Mouse (Mus musculus) forebrain, embryonic 15.5 days (tissue): Measurements from ENCODE around the gene Umodl1. TPM values are rescaled to one million over a fixed set of nuclear protein-coding genes. Genes with fewer than 3 reads are reported as not detected.

ENCODE experiments used
- ATAC-seq: fragments of 200-750 bp; cut with Nextera tagmentation; replicated peaks from 2 replicates; pipeline ENCODE4 v1.8.0; 2017; ENCODE audit warnings: mild to moderate bottlenecking, moderate TSS enrichment, moderate library complexity
- H3K27ac ChIP-seq: fragments of 300-500 bp; sonication (generic); replicated peaks from 2 replicates; pipeline ENCODE4 v1.5.1; 2015; ENCODE audit warnings: mild to moderate bottlenecking, inconsistent platforms
- H3K27me3 ChIP-seq: fragments of 300-500 bp; sonication (generic); 2 replicates; pipeline ENCODE4 v1.6.1; 2015; ENCODE audit warnings: inconsistent platforms
- H3K36me3 ChIP-seq: fragments of 300-500 bp; sonication (generic); 2 replicates; pipeline ENCODE4 v1.6.1; 2015; ENCODE audit warnings: mild to moderate bottlenecking, inconsistent platforms
- H3K4me1 ChIP-seq: fragments of 300-500 bp; sonication (generic); 2 replicates; pipeline ENCODE4 v1.6.1; 2015; ENCODE audit warnings: inconsistent platforms
- H3K4me2 ChIP-seq: fragments of 300-500 bp; sonication (generic); replicated peaks from 2 replicates; pipeline ENCODE4 v1.6.1; 2015; ENCODE audit warnings: mild to moderate bottlenecking, inconsistent platforms
- H3K4me3 ChIP-seq: fragments of 300-500 bp; sonication (generic); 2 replicates; pipeline ENCODE4 v1.5.1; 2015; ENCODE audit warnings: mild to moderate bottlenecking, inconsistent platforms
- H3K9ac ChIP-seq: fragments of 300-500 bp; sonication (generic); replicated peaks from 2 replicates; pipeline ENCODE4 v1.6.1; 2015; ENCODE audit warnings: mild to moderate bottlenecking, inconsistent platforms
- H3K9me3 ChIP-seq: fragments of 300-500 bp; sonication (generic); 2 replicates; pipeline ENCODE4 v1.6.1; 2016; ENCODE audit warnings: inconsistent platforms
- WGBS: fragments of 180-500 bp; shearing (Covaris S2); methylation state at CpG from one replicate; pipeline ENCODE4 v1.1.7; 2015; ENCODE audit warnings: mixed read lengths; 5-methylcytosine and 5-hydroxymethylcytosine counted together
- polyA plus RNA-seq: library from polyadenylated mRNA; unstranded; fragments of >200 nt; fragmentation: Nextera tagmentation; extraction: Ambion mirVana; gene quantifications from 2 replicates; pipeline ENCODE4 v1.2.1, GENCODE M21; 2015

Gene Umodl1
- polyA plus RNA-seq, 1 experiment from 2014 or later = not detected

GRCm38 (mm10) chr17:31028821-31029370 is 74.5 kb downstream of the Umodl1 start:
- no peak overlapping the region for H3K4me2 ChIP-seq
- no peaks in the 10 kb centered on the region for H3K36me3 ChIP-seq
- H3K9ac ChIP-seq = no peak overlapping the region
- H3K4me1 ChIP-seq = peaks cover 3% of the 10 kb centered on the region
- H3K4me3 ChIP-seq = no peak overlapping the region
- H3K27me3 ChIP-seq = no peaks in the 10 kb centered on the region
- 82% methylated on average over 9 of the region's 9 CpGs for WGBS
- H3K27ac ChIP-seq = no peak overlapping the region
- no peak for ATAC-seq
- H3K9me3 ChIP-seq = no peaks in the 10 kb centered on the region

- no peak overlapping the region for H3K9ac ChIP-seq
- H3K4me1 ChIP-seq = peaks cover 8% of the 10 kb centered on the region
- H3K27ac ChIP-seq = no peak overlapping the region
- H3K4me2 ChIP-seq = no peak overlapping the region
- WGBS = 96% methylated on average over 4 of the region's 4 CpGs
- no peaks in the 10 kb centered on the region for H3K36me3 ChIP-seq
- no peaks in the 10 kb centered on the region for H3K27me3 ChIP-seq
- ATAC-seq = no peak
- no peaks in the 10 kb centered on the region for H3K9me3 ChIP-seq
- H3K4me3 ChIP-seq = no peak overlapping the region
These were observed 75.0 kb downstream of the Umodl1 start for GRCm38 (mm10) chr17:31029407-31029806.

DNA sequence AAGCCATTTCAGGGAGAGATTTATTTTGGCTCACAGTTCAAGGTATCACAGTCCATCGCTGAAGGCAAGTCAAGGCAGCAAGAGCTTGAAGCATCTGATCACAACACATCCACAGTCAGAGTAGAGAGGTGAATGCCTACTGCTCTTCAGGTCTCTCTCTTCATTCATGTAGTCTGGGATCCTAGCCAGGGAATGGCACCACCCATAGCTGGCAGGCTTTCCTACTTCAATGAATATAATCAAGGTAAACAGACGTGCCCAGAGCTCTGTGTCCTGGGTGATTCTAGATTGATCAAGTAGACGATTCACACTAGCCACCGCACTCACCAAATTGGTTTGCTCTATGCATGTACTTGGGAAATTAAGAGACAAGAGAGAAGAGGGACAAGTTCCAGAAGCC is 77.9 kb downstream of the Umodl1 start:
- Histone ChIP-seq H3K36me3 (no peaks in the 10 kb centered on the region), H3K27ac (no peak overlapping the region), H3K4me1 (peaks cover 21% of the 10 kb centered on the region), H3K4me2 (no peak overlapping the region), H3K4me3 (no peak overlapping the region), H3K9ac (no peak overlapping the region), H3K27me3 (no peaks in the 10 kb centered on the region), H3K9me3 (no peaks in the 10 kb centered on the region)
- no peak for ATAC-seq
- 70% methylated on average over 4 of the region's 4 CpGs for WGBS

GRCm38 (mm10) chr17:31033251-31033650 is 78.8 kb downstream of the Umodl1 start:
- no peaks in the 10 kb centered on the region for H3K36me3 ChIP-seq
- no peaks in the 10 kb centered on the region for H3K9me3 ChIP-seq
- no peak overlapping the region for H3K4me2 ChIP-seq
- H3K4me1 ChIP-seq = peaks cover 21% of the 10 kb centered on the region
- H3K4me3 ChIP-seq = no peak overlapping the region
- ATAC-seq = no peak
- WGBS = 60% methylated on average over 2 of the region's 2 CpGs
- H3K9ac ChIP-seq = no peak overlapping the region
- no peaks in the 10 kb centered on the region for H3K27me3 ChIP-seq
- peak overlapping the region; percentile 14; the same call in 1 of the 2 replicates for H3K27ac ChIP-seq

- Histone ChIP-seq H3K4me1 (peaks cover 21% of the 10 kb centered on the region), H3K36me3 (no peaks in the 10 kb centered on the region), H3K9me3 (no peaks in the 10 kb centered on the region), H3K27ac (peak overlapping the region; percentile 14; the same call in 1 of the 2 replicates), H3K9ac (0 out of 2 replicates have a peak overlapping the region, but pooled peaks have one; percentile 2), H3K27me3 (no peaks in the 10 kb centered on the region), H3K4me3 (no peak overlapping the region), H3K4me2 (no peak overlapping the region)
- whole genome bisulfite sequencing = 39% methylated on average over 5 of the region's 5 CpGs
- peak; percentile 58; the same call in 1 of the 2 replicates for ATAC-seq
These were observed 79.7 kb downstream of the Umodl1 start for GRCm38 (mm10) chr17:31034165-31034564.

- ATAC-seq = no peak
- Histone ChIP-seq H3K4me3 (no peak overlapping the region), H3K27ac (no peak overlapping the region), H3K4me1 (peaks cover 21% of the 10 kb centered on the region), H3K4me2 (no peak overlapping the region), H3K9me3 (no peaks in the 10 kb centered on the region), H3K9ac (no peak overlapping the region), H3K36me3 (no peaks in the 10 kb centered on the region), H3K27me3 (no peaks in the 10 kb centered on the region)
- 89% methylated on average over 9 of the region's 9 CpGs for WGBS
These were observed 80.4 kb downstream of the Umodl1 start for GRCm38 (mm10) chr17:31034674-31035356.

DNA sequence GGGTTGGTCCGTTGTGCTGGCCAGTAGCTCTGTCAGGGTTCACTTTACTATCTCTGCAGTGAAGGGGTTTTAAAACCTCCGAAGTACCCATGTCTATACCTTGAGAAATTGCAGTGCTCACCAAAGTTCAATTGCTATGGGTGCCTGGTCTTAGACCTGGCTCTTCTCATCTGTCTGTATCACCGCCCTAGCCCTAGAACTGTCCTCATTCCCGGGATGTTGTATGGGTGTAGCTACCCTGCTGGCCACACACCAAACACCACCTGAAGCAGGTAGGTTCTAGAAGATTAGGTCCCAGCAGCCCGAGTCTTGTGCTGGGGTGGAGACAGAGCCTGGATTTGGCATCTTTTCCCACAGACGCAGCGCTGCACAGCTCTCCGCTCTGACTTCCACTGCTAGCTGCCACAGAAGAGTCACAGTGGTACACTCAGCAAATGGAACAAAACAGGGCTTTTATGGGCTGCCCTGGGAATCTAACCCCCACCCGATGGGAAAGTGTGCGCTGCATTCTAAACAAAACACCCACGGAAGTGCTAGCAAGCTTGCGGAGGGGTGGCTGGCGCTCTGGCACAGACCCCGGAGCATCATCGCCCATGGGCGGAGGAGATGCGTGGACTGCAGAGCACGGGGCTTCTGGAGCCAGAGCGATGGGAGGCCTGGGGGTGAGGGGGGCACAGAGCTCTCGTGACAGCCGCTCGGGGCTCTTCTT is 81.9 kb downstream of the Umodl1 start:
- Histone ChIP-seq H3K4me1 (peaks cover 21% of the 10 kb centered on the region), H3K27me3 (no peaks in the 10 kb centered on the region), H3K27ac (no peak overlapping the region), H3K4me3 (no peak overlapping the region), H3K9me3 (no peaks in the 10 kb centered on the region), H3K4me2 (no peak overlapping the region), H3K36me3 (no peaks in the 10 kb centered on the region), H3K9ac (no peak overlapping the region)
- ATAC-seq = peak; percentile 35; the same call in 1 of the 2 replicates
- WGBS = 62% methylated on average over 22 of the region's 22 CpGs

- H3K4me1 ChIP-seq = peaks cover 21% of the 10 kb centered on the region
- no peaks in the 10 kb centered on the region for H3K9me3 ChIP-seq
- H3K9ac ChIP-seq = no peak overlapping the region
- H3K4me2 ChIP-seq = no peak overlapping the region
- H3K27ac ChIP-seq = no peak overlapping the region
- H3K27me3 ChIP-seq = no peaks in the 10 kb centered on the region
- H3K4me3 ChIP-seq = no peak overlapping the region
- no peaks in the 10 kb centered on the region for H3K36me3 ChIP-seq
- no peak for ATAC-seq
- 78% methylated on average over 8 of the region's 8 CpGs for WGBS
These were observed 82.9 kb downstream of the Umodl1 start for GRCm38 (mm10) chr17:31037331-31037730.

- no peak overlapping the region for H3K4me3 ChIP-seq
- 75% methylated on average over 4 of the region's 4 CpGs for WGBS
These were observed 83.9 kb downstream of the Umodl1 start for GRCm38 (mm10) chr17:31038381-31038780.

GRCm38 (mm10) chr17:31039626-31040025 is 85.2 kb downstream of the Umodl1 start:
- Histone ChIP-seq H3K36me3 (no peaks in the 10 kb centered on the region), H3K4me3 (no peak overlapping the region), H3K27ac (no peak overlapping the region), H3K9me3 (no peaks in the 10 kb centered on the region), H3K9ac (no peak overlapping the region), H3K4me1 (peaks cover 11% of the 10 kb centered on the region), H3K4me2 (no peak overlapping the region), H3K27me3 (no peaks in the 10 kb centered on the region)
- 74% methylated on average over 7 of the region's 7 CpGs for WGBS
- no peak for ATAC-seq

More at GRCm38 (mm10) chr17:31038381-31038780, 83.9 kb downstream of the Umodl1 start:
- Histone ChIP-seq H3K4me1 (peaks cover 21% of the 10 kb centered on the region), H3K4me2 (no peak overlapping the region), H3K36me3 (no peaks in the 10 kb centered on the region), H3K27me3 (no peaks in the 10 kb centered on the region), H3K27ac (no peak overlapping the region), H3K9ac (no peak overlapping the region), H3K9me3 (no peaks in the 10 kb centered on the region)
- ATAC-seq = no peak

DNA sequence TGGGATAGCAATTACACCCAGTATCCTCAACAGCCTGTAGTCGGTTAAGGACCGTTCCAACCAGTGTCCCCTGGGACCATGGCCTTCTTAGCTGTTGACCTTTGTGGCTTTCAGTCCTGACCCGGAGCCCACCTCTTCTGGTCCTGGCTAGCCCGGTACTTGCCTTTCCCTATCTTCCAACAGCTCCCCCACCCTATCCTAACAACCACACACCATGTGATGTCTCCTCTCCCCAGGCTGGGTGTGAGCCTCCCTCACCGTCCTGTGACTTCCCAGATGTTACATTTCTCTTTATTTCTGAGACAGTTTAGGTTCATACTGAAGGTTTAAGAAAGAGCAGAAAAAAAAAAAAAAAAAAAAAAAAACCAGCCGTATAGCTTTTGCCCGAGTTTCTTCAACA is 86.0 kb downstream of the Umodl1 start:
- H3K27me3 ChIP-seq = no peaks in the 10 kb centered on the region
- H3K4me1 ChIP-seq = peaks cover 6% of the 10 kb centered on the region
- H3K36me3 ChIP-seq = no peaks in the 10 kb centered on the region
- no peak overlapping the region for H3K4me3 ChIP-seq
- H3K27ac ChIP-seq = no peak overlapping the region
- no peak overlapping the region for H3K4me2 ChIP-seq
- no peak overlapping the region for H3K9ac ChIP-seq
- 86% methylated on average over 7 of the region's 7 CpGs for WGBS
- no peak for ATAC-seq
- H3K9me3 ChIP-seq = no peaks in the 10 kb centered on the region

DNA sequence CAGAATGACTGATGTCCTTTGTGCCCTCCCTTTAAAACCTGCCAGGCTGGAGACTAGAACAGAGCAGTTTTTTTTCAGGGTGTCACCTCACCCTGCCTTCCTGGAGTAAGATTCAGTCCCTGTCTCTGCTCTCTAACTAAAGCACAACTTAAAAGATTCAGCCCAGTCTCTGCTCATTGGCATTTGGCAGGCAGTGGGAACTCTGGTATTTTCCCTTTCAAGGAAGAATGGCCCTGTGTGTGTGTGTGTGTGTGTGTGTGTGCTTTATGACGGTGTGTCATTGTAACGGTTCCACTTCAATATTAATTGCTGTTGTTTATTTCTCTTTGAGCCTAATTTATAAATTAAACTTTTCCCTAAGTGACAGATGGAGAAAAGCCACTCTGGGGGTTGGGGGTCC is 88.3 kb downstream of the Umodl1 start:
- no peaks in the 10 kb centered on the region for H3K36me3 ChIP-seq
- WGBS = 61% methylated on average over 2 of the region's 2 CpGs
- no peaks in the 10 kb centered on the region for H3K9me3 ChIP-seq
- ATAC-seq = no peak
- no peak overlapping the region for H3K27ac ChIP-seq
- no peaks in the 10 kb centered on the region for H3K27me3 ChIP-seq
- H3K4me3 ChIP-seq = no peak overlapping the region
- H3K9ac ChIP-seq = no peak overlapping the region
- no peaks in the 10 kb centered on the region for H3K4me1 ChIP-seq
- H3K4me2 ChIP-seq = no peak overlapping the region
